In the genomic region with DNA sequence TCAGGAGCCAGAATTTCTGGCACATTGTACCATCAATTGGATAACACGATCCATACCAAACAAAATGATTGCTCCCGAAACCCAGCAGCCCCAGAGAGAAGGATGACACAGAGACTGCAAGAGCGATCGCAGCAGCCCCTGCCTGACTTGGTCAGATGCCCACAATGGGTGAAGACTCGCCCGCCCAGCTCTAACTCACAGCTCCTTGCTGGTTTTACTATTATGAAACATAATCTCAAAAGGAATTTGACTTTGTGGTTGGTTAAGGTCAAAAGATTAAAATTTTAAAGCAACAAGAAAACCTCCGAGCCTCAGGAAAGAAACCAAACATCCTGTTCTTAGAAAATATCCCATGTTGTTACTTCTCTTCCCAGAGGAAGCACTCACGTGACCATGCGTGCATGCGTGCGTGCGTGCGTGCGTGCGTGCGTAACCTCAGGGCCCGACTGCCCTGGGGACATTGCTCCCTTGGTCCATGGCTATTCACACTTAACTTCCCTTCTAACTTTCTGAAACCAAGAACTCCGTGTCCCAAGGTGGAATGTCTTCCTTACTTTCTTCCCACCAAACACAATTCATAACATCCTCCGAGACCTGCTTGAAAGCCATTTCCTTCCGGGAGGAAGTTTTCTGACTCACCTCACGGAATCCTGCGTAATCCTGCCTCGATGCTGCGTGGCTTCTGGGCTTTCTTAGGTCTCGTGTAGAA, we compare ENCODE assay signal across 15 mouse cellular contexts. TPM values are rescaled to one million over a fixed set of nuclear protein-coding genes. Genes with fewer than 3 reads are reported as not detected.
A peak's percentile ranks its signal among the peaks of the same experiment; 100 is the strongest.
DNase-seq lines count a peak whose midpoint lies in the region; ATAC-seq and TF ChIP-seq lines count a peak whose summit lies in the region.
"Had no signal": no experiment of that assay in that cellular context is flagged by ENCODE, and none has a peak within 500 bp of the region (broad histone marks: within the 10 kb centered on the region; RNA-seq: fewer than 3 reads in every experiment).

No protein-coding gene starts in this region.

- H3K4me3 ChIP-seq in heart, embryonic 15.5 days: no peak overlapping the region
- no peak overlapping the region for H3K4me3 ChIP-seq in heart, embryonic 10.5 days
- no peak overlapping the region for H3K4me3 ChIP-seq in kidney, embryonic 15.5 days (replicated peaks)
- H3K4me3 ChIP-seq in myocyte: no peak overlapping the region
- H3K4me3 ChIP-seq: embryonic facial prominence, embryonic 12.5 days; limb, embryonic 13.5 days had no signal

- no peak for DNase-seq in heart, embryonic 10.5 days (ENCODE audit: low spot score)
- peak; percentile 38 to 48 for DNase-seq in kidney, postnatal 36 days
- DNase-seq in Patski (ENCODE audit: low read depth, low spot score): no peak
- no peak for DNase-seq in neural tube, embryonic 10.5 days (ENCODE audit: extremely low spot score, low spot score)
- DNase-seq: cerebellum, adult 11-12 months; gastrocnemius, postnatal 14 days; midbrain, embryonic 14.5 days; right cerebral cortex, postnatal 14 days had no signal

- H3K27me3 ChIP-seq in heart, embryonic 15.5 days: no peaks in the 10 kb centered on the region
- H3K27me3 ChIP-seq in heart, embryonic 10.5 days (ENCODE audit: insufficient read depth, poor library complexity, severe bottlenecking): no peaks in the 10 kb centered on the region
- no peaks in the 10 kb centered on the region for H3K27me3 ChIP-seq in kidney, embryonic 15.5 days
- H3K27me3 ChIP-seq in Patski (no peaks in the 10 kb centered on the region), myocyte (ENCODE audit: control insufficient read depth, insufficient read depth, insufficient read length) (no peaks in the 10 kb centered on the region)
- H3K27me3 ChIP-seq: CH12.LX; embryonic facial prominence, embryonic 12.5 days had no signal

- no peak overlapping the region for H3ac ChIP-seq in myocyte (ENCODE audit: control insufficient read depth, insufficient read length)

- TF ChIP-seq POLR2A in myocyte (IDR thresholded peaks at IDR 0.05; ENCODE audit: insufficient read length, low read depth): no peak

- no peak for ATAC-seq in heart, embryonic 15.5 days (replicated peaks; ENCODE audit: insufficient number of reproducible peaks, insufficient read depth, low FRiP score, low read depth)
- ATAC-seq in kidney, embryonic 15.5 days (replicated peaks; ENCODE audit: low FRiP score): no peak
- peak; percentile 20 for ATAC-seq in Patski
- ATAC-seq: hindbrain, postnatal 0 days had no signal

- 0 out of 2 replicates have a peak overlapping the region, but pooled peaks have one; percentile 27 for H3K27ac ChIP-seq in heart, embryonic 15.5 days
- no peak overlapping the region for H3K27ac ChIP-seq in heart, embryonic 10.5 days
- H3K27ac ChIP-seq in kidney, embryonic 15.5 days: no peak overlapping the region
- H3K27ac ChIP-seq: embryonic facial prominence, embryonic 12.5 days; hindbrain, postnatal 0 days; limb, embryonic 13.5 days had no signal

- peaks cover 5% of the 10 kb centered on the region; the same call in 1 of the 2 replicates for H3K36me3 ChIP-seq in heart, embryonic 15.5 days
- H3K36me3 ChIP-seq in heart, embryonic 10.5 days: no peaks in the 10 kb centered on the region
- 0 out of 2 replicates have a peak, but pooled peaks cover 6% of the 10 kb centered on the region for H3K36me3 ChIP-seq in kidney, embryonic 15.5 days
- peaks cover 24% of the 10 kb centered on the region for H3K36me3 ChIP-seq in myocyte (ENCODE audit: control insufficient read depth, insufficient read depth)

- TF ChIP-seq CTCF in Patski (IDR thresholded peaks at IDR 0.05): no peak

- CTCF ChIA-PET in Patski (lab: Charles Lee): no interaction called here

- WGBS in heart, embryonic 15.5 days: 87% methylated on average over 25 of the region's 25 CpGs
- 93% methylated on average over 25 of the region's 25 CpGs for whole genome bisulfite sequencing in heart, embryonic 10.5 days
- WGBS in kidney, embryonic 15.5 days: 81% methylated on average over 25 of the region's 25 CpGs

- POLR2A ChIA-PET in Patski (lab: Charles Lee): no interaction called here

- peaks cover 74% of the 10 kb centered on the region for H3K4me1 ChIP-seq in heart, embryonic 15.5 days (replicated peaks)
- peaks cover 37% of the 10 kb centered on the region for H3K4me1 ChIP-seq in heart, embryonic 10.5 days
- peaks cover 14% of the 10 kb centered on the region; the same call in 1 of the 2 replicates for H3K4me1 ChIP-seq in kidney, embryonic 15.5 days

- H3K9ac ChIP-seq in heart, embryonic 15.5 days: no peak overlapping the region
- H3K9ac ChIP-seq in kidney, embryonic 15.5 days: no peak overlapping the region
- H3K9ac ChIP-seq: embryonic facial prominence, embryonic 12.5 days; limb, embryonic 13.5 days had no signal

- no peaks in the 10 kb centered on the region for H3K9me3 ChIP-seq in heart, embryonic 15.5 days (replicated peaks)
- H3K9me3 ChIP-seq in heart, embryonic 10.5 days: no peaks in the 10 kb centered on the region
- no peaks in the 10 kb centered on the region for H3K9me3 ChIP-seq in kidney, embryonic 15.5 days (replicated peaks)
- H3K9me3 ChIP-seq: embryonic facial prominence, embryonic 12.5 days; limb, embryonic 13.5 days had no signal

- in situ Hi-C loops in Patski (cut with MboI; ENCODE audit: low pct_unique_long_range_greater_than_20kb): loop anchor here (25.0 kb wide), 1 partner anchor 183 kb away; no protein-coding TSS in a partner anchor

- no peak overlapping the region for H3K4me2 ChIP-seq in heart, embryonic 15.5 days
- no peak overlapping the region for H3K4me2 ChIP-seq in kidney, embryonic 15.5 days
- peak overlapping the region; percentile 32 for H3K4me2 ChIP-seq in myocyte (ENCODE audit: low read depth)
- H3K4me2 ChIP-seq: embryonic facial prominence, embryonic 12.5 days; limb, embryonic 13.5 days had no signal

- H3K79me2 ChIP-seq in myocyte (ENCODE audit: control insufficient read depth, insufficient read depth): peaks cover 94% of the 10 kb centered on the region

TF ChIP-seq in myocyte, 11 proteins besides CTCF, POLR2A, EP300 and RAD21:
- TF ChIP-seq REST (IDR thresholded peaks at IDR 0.05; ENCODE audit: insufficient read depth, insufficient read length) (no peak), TCF3 (IDR thresholded peaks at IDR 0.05; ENCODE audit: insufficient read length, low read depth) (no peak), TCF12 (IDR thresholded peaks at IDR 0.05; ENCODE audit: insufficient read depth, poor library complexity, severe bottlenecking) (no peak), MYOD1 (IDR thresholded peaks at IDR 0.05; ENCODE audit: control insufficient read depth in 1 of 3, insufficient read length in 2 of 3, low read depth in 2 of 3) (no peak), CEBPB (IDR thresholded peaks at IDR 0.05; ENCODE audit: insufficient read depth, poor library complexity, severe bottlenecking) (no peak), POLR2AphosphoS2 (IDR thresholded peaks at IDR 0.05; ENCODE audit: insufficient read length, low read depth) (no peak), MYOG (IDR thresholded peaks at IDR 0.05; ENCODE audit: control insufficient read depth in 1 of 3, insufficient read depth in 1 of 3, insufficient read length in 2 of 3, low read depth in 2 of 3) (no peak), USF1 (IDR thresholded peaks at IDR 0.05; ENCODE audit: low read depth) (no peak), E2F4 (IDR thresholded peaks at IDR 0.05; ENCODE audit: insufficient read depth) (no peak), MAX (IDR thresholded peaks at IDR 0.05; ENCODE audit: low read depth) (no peak), SRF (IDR thresholded peaks at IDR 0.05; ENCODE audit: control insufficient read depth, insufficient read length, low read depth) (no peak)

RNA-seq across cellular contexts. Expression of a gene that starts 9.7 kb away (rescaled TPM):
- 74.4 and 80.9 TPM in 2 replicates for polyA plus RNA-seq in heart, embryonic 15.5 days (2015; fragmentation: Nextera tagmentation; extraction: Ambion mirVana)
- 27.8 and 30.1 TPM in 2 replicates for polyA plus RNA-seq in heart, embryonic 10.5 days (2016; fragmentation: Nextera tagmentation; extraction: Ambion mirVana)
- polyA plus RNA-seq in kidney, embryonic 15.5 days (2015; fragmentation: Nextera tagmentation; extraction: Ambion mirVana): 47.9 and 50.9 TPM in 2 replicates
- 36.7 TPM for polyA plus RNA-seq in Patski (2021)
- 42.8 TPM for polyA plus RNA-seq in myocyte (2012; fragmentation: generic; extraction: Trizol)

Comparison
In these comparisons a context has a peak if more than half of its experiments do, and no peak if none do; other contexts are left out.
1. DNase-seq: peak in kidney, postnatal 36 days (2 of 2); none in heart, embryonic 10.5 days (single experiment), Patski (single experiment) and neural tube, embryonic 10.5 days (single experiment).